Mouse (Mus musculus) monocyte, adult 5-6 weeks (primary cell): ENCODE measurements around the gene Iyd. TPM values are rescaled to one million over a fixed set of nuclear protein-coding genes. Genes with fewer than 3 reads are reported as not detected.
"Not testable (repeated sequence)": the region's sequence is repeated elsewhere in the genome, so short reads cannot be mapped to it uniquely, and the experiment has no call there.

Experiments used
- ATAC-seq: fragments of 153-309, 156-312 bp; replicated peaks from 2 replicates; pipeline ENCODE4 v1.8.0; 2017; ENCODE audit warnings: mild to moderate bottlenecking; ENCODE audit not compliant: low TSS enrichment, insufficient number of reproducible peaks, severe bottlenecking, poor library complexity, low FRiP score
- total RNA-seq: library from RNA; stranded (forward); fragments of 200-1000, 200-491, 200-594 nt; gene quantifications from 3 replicates; pipeline ENCODE4 v1.2.3, GENCODE M21; 2017

Gene Iyd
- total RNA-seq = not detected in 3 replicates

- no peak for ATAC-seq
These were observed at the start of gene Iyd for GRCm38 (mm10) chr10:3540003-3540827. TSS of gene Iyd (plus strand) at chr10:3540240.

- ATAC-seq = no peak
These were observed 43.2 kb upstream of the Iyd start for GRCm38 (mm10) chr10:3496791-3497190.

- not testable (repeated sequence) for ATAC-seq
These were observed 39.2 kb upstream of the Iyd start for GRCm38 (mm10) chr10:3500846-3501245.

- ATAC-seq = no peak
These were observed 32.4 kb upstream of the Iyd start for GRCm38 (mm10) chr10:3507484-3508221.

- no peak for ATAC-seq
These were observed 31.8 kb upstream of the Iyd start for GRCm38 (mm10) chr10:3508222-3508588.

- ATAC-seq = no peak
These were observed 31.3 kb upstream of the Iyd start for GRCm38 (mm10) chr10:3508746-3509145.

GRCm38 (mm10) chr10:3509663-3510277, 30.3 kb upstream of the Iyd start:
- no peak for ATAC-seq

GRCm38 (mm10) chr10:3510486-3510885, 29.6 kb upstream of the Iyd start:
- no peak for ATAC-seq

GRCm38 (mm10) chr10:3511401-3511800, 28.6 kb upstream of the Iyd start:
- no peak for ATAC-seq

- no peak for ATAC-seq
These were observed 27.3 kb upstream of the Iyd start for GRCm38 (mm10) chr10:3512620-3513305.

GRCm38 (mm10) chr10:3513947-3514346, 26.1 kb upstream of the Iyd start:
- ATAC-seq = no peak

- ATAC-seq = no peak
These were observed 25.4 kb upstream of the Iyd start for GRCm38 (mm10) chr10:3514634-3515033.

GRCm38 (mm10) chr10:3516442-3516841, 23.6 kb upstream of the Iyd start:
- no peak for ATAC-seq

- ATAC-seq = no peak
These were observed 16.8 kb upstream of the Iyd start for GRCm38 (mm10) chr10:3523044-3523793.

GRCm38 (mm10) chr10:3524513-3524912, 15.5 kb upstream of the Iyd start:
- no peak for ATAC-seq

GRCm38 (mm10) chr10:3525420-3526019, 14.5 kb upstream of the Iyd start:
- no peak for ATAC-seq

GRCm38 (mm10) chr10:3529807-3530206, 10.2 kb upstream of the Iyd start:
- no peak for ATAC-seq

GRCm38 (mm10) chr10:3530661-3531060, 9.4 kb upstream of the Iyd start:
- ATAC-seq = no peak
